Mouse (Mus musculus) myocyte (in vitro differentiated cells): ENCODE measurements around the gene Plekho1. TPM values are rescaled to one million over a fixed set of nuclear protein-coding genes. Genes with fewer than 3 reads are reported as not detected.

Source experiments
- H3K27me3 ChIP-seq: one replicate; pipeline ENCODE4 v1.6.1; 2011; ENCODE audit not compliant: control insufficient read depth, insufficient read depth, insufficient read length
- H3K36me3 ChIP-seq: one replicate; pipeline ENCODE4 v1.6.1; 2011; ENCODE audit not compliant: control insufficient read depth, insufficient read depth
- H3K4me2 ChIP-seq: one replicate; pipeline ENCODE4 v1.6.1; 2011; ENCODE audit warnings: low read depth, control low read depth
- H3K4me3 ChIP-seq: one replicate; pipeline ENCODE4 v1.5.1; 2011; ENCODE audit warnings: mild to moderate bottlenecking, control low read depth, moderate library complexity
- H3K79me2 ChIP-seq: one replicate; pipeline ENCODE4 v1.6.1; 2011; ENCODE audit not compliant: control insufficient read depth, insufficient read depth
- H3ac ChIP-seq: one replicate; pipeline ENCODE4 v1.6.1; 2011; ENCODE audit not compliant: control insufficient read depth, insufficient read length
- CEBPB ChIP-seq: IDR thresholded peaks from 2 replicates; pipeline ENCODE4 v1.6.1; 2011; ENCODE audit warnings: mild to moderate bottlenecking, moderate library complexity; ENCODE audit not compliant: poor library complexity, insufficient read depth, severe bottlenecking
- E2F4 ChIP-seq: IDR thresholded peaks from one replicate; pipeline ENCODE4 v1.6.1; 2011; ENCODE audit warnings: mild to moderate bottlenecking, control low read depth, moderate library complexity; ENCODE audit not compliant: insufficient read depth
- MAX ChIP-seq: IDR thresholded peaks from one replicate; pipeline ENCODE4 v1.6.1; 2011; ENCODE audit warnings: low read depth, mild to moderate bottlenecking, control low read depth
- MYOD1 ChIP-seq, 3 experiments: IDR thresholded peaks; one replicate each; pipeline ENCODE4 v1.6.1; 2011; ENCODE audit warnings: control low read depth in 2 of 3, low read depth in 2 of 3, mild to moderate bottlenecking in 2 of 3, moderate library complexity in 1 of 3; ENCODE audit not compliant: insufficient read length in 2 of 3, control insufficient read depth in 1 of 3
- MYOG ChIP-seq, 3 experiments: IDR thresholded peaks; one replicate each; pipeline ENCODE4 v1.6.1; 2011; ENCODE audit warnings: control low read depth in 2 of 3, low read depth in 2 of 3, mild to moderate bottlenecking in 2 of 3; ENCODE audit not compliant: insufficient read length in 2 of 3, control insufficient read depth in 1 of 3, insufficient read depth in 1 of 3
- POLR2A ChIP-seq: IDR thresholded peaks from one replicate; pipeline ENCODE4 v1.6.1; 2011; ENCODE audit warnings: low read depth, mild to moderate bottlenecking, control low read depth, moderate library complexity; ENCODE audit not compliant: insufficient read length
- POLR2AphosphoS2 ChIP-seq: IDR thresholded peaks from one replicate; pipeline ENCODE4 v1.6.1; 2011; ENCODE audit warnings: low read depth, control low read depth; ENCODE audit not compliant: insufficient read length
- REST ChIP-seq: IDR thresholded peaks from one replicate; pipeline ENCODE4 v1.6.1; 2011; ENCODE audit warnings: mild to moderate bottlenecking, control low read depth, moderate library complexity; ENCODE audit not compliant: insufficient read depth, insufficient read length
- SRF ChIP-seq: IDR thresholded peaks from one replicate; pipeline ENCODE4 v1.6.1; 2011; ENCODE audit warnings: low read depth; ENCODE audit not compliant: control insufficient read depth, insufficient read length
- TCF12 ChIP-seq: IDR thresholded peaks from one replicate; pipeline ENCODE4 v1.6.1; 2011; ENCODE audit warnings: mild to moderate bottlenecking, control low read depth; ENCODE audit not compliant: poor library complexity, insufficient read depth, severe bottlenecking
- TCF3 ChIP-seq: IDR thresholded peaks from one replicate; pipeline ENCODE4 v1.6.1; 2011; ENCODE audit warnings: low read depth, control low read depth; ENCODE audit not compliant: insufficient read length
- USF1 ChIP-seq: IDR thresholded peaks from one replicate; pipeline ENCODE4 v1.6.1; 2011; ENCODE audit warnings: low read depth, mild to moderate bottlenecking, control low read depth, moderate library complexity
- polyA plus RNA-seq: library from polyadenylated mRNA; unstranded; fragments of >200 nt; fragmentation: generic; extraction: Trizol; gene quantifications from one replicate; pipeline ENCODE4 v1.2.1, GENCODE M21; 2012; ENCODE audit warnings: missing spikeins

Plekho1 gene
- polyA plus RNA-seq, 1 experiment, result 107 TPM

- Histone ChIP-seq H3K4me2 (no peak overlapping the region), H3K4me3 (no peak overlapping the region), H3K79me2 (peaks cover 25% of the 10 kb centered on the region), H3K27me3 (no peaks in the 10 kb centered on the region), H3ac (no peak overlapping the region), H3K36me3 (peaks cover 35% of the 10 kb centered on the region)
- no peak for TF ChIP-seq E2F4
- no peak for TF ChIP-seq MYOG (IDR thresholded peaks at IDR 0.05; ENCODE audit: control insufficient read depth in 1 of 3, insufficient read depth in 1 of 3, insufficient read length in 2 of 3, low read depth in 2 of 3)
- TF ChIP-seq MYOD1 (IDR thresholded peaks at IDR 0.05; ENCODE audit: control insufficient read depth in 1 of 3, insufficient read length in 2 of 3, low read depth in 2 of 3), result no peak
- no peak for TF ChIP-seq POLR2AphosphoS2
- TF ChIP-seq USF1, result no peak
- TF ChIP-seq TCF12, result no peak
Observed at GRCm38 (mm10) chr3:95944742-95945141, 51.1 kb downstream of the Plekho1 start.

- Histone ChIP-seq H3K36me3 (peaks cover 49% of the 10 kb centered on the region), H3K4me2 (no peak overlapping the region), H3K27me3 (no peaks in the 10 kb centered on the region), H3K4me3 (no peak overlapping the region), H3ac (no peak overlapping the region), H3K79me2 (peaks cover 36% of the 10 kb centered on the region)
- TF ChIP-seq SRF (no peak), POLR2AphosphoS2 (no peak), MYOD1 (IDR thresholded peaks at IDR 0.05; ENCODE audit: control insufficient read depth in 1 of 3, insufficient read length in 2 of 3, low read depth in 2 of 3) (no peak), POLR2A (no peak), TCF12 (no peak), E2F4 (no peak), USF1 (no peak), MAX (no peak), REST (no peak), TCF3 (no peak), CEBPB (no peak), MYOG (IDR thresholded peaks at IDR 0.05; ENCODE audit: control insufficient read depth in 1 of 3, insufficient read depth in 1 of 3, insufficient read length in 2 of 3, low read depth in 2 of 3) (no peak)
Observed at GRCm38 (mm10) chr3:95943226-95943625, 52.6 kb downstream of the Plekho1 start.

GRCm38 (mm10) chr3:95942749-95943148, 53.1 kb downstream of the Plekho1 start:
- Histone ChIP-seq H3K27me3 (no peaks in the 10 kb centered on the region), H3K36me3 (peaks cover 54% of the 10 kb centered on the region), H3K79me2 (peaks cover 36% of the 10 kb centered on the region), H3ac (no peak overlapping the region), H3K4me3 (no peak overlapping the region), H3K4me2 (no peak overlapping the region)
- TF ChIP-seq CEBPB, result no peak
- TF ChIP-seq POLR2AphosphoS2, result no peak
- no peak for TF ChIP-seq MAX
- no peak for TF ChIP-seq E2F4
- TF ChIP-seq MYOG (IDR thresholded peaks at IDR 0.05; ENCODE audit: control insufficient read depth in 1 of 3, insufficient read depth in 1 of 3, insufficient read length in 2 of 3, low read depth in 2 of 3), result no peak
- no peak for TF ChIP-seq TCF3
- TF ChIP-seq USF1, result no peak
- no peak for TF ChIP-seq POLR2A
- no peak for TF ChIP-seq SRF
- no peak for TF ChIP-seq TCF12
- TF ChIP-seq MYOD1 (IDR thresholded peaks at IDR 0.05; ENCODE audit: control insufficient read depth in 1 of 3, insufficient read length in 2 of 3, low read depth in 2 of 3), result no peak
- TF ChIP-seq REST, result no peak

- H3K36me3 ChIP-seq, result peaks cover 49% of the 10 kb centered on the region
- no peaks in the 10 kb centered on the region for H3K27me3 ChIP-seq
- no peak overlapping the region for H3K4me2 ChIP-seq
- H3K79me2 ChIP-seq, result peaks cover 39% of the 10 kb centered on the region
- no peak overlapping the region for H3K4me3 ChIP-seq
- TF ChIP-seq REST, result no peak
- TF ChIP-seq MYOD1 (IDR thresholded peaks at IDR 0.05; ENCODE audit: control insufficient read depth in 1 of 3, insufficient read length in 2 of 3, low read depth in 2 of 3), result no peak
- TF ChIP-seq CEBPB, result no peak
- no peak overlapping the region for H3ac ChIP-seq
Observed at GRCm38 (mm10) chr3:95938835-95939234, 57.0 kb downstream of the Plekho1 start.

Other genes with a start within 250 kb of the Plekho1 start
- 34.3 TPM for gene Tars2, start 235.8 kb downstream of the Plekho1 start, polyA plus RNA-seq
- 8.5 TPM for gene Rprd2, start 177.1 kb downstream of the Plekho1 start, polyA plus RNA-seq
- gene Prpf3, start 140.1 kb downstream of the Plekho1 start, polyA plus RNA-seq, result 17.8 TPM
- 400 TPM for gene Mrps21, start 124.5 kb downstream of the Plekho1 start, polyA plus RNA-seq
- 22.4 TPM for gene Ciart, start 113.8 kb downstream of the Plekho1 start, polyA plus RNA-seq
- 11.3 TPM for gene BC028528, start 104.0 kb downstream of the Plekho1 start, polyA plus RNA-seq
- 106 TPM for gene Aph1a, start 102.0 kb downstream of the Plekho1 start, polyA plus RNA-seq
- 0.11 TPM for gene Car14, start 91.3 kb downstream of the Plekho1 start, polyA plus RNA-seq
- gene Anp32e, start 66.8 kb downstream of the Plekho1 start, polyA plus RNA-seq, result 48.5 TPM
- gene Vps45, start 62.5 kb upstream of the Plekho1 start, polyA plus RNA-seq, result 22.0 TPM
- 16.4 TPM for gene Otud7b, start 108.5 kb upstream of the Plekho1 start, polyA plus RNA-seq
- gene Mtmr11, start 166.0 kb upstream of the Plekho1 start, polyA plus RNA-seq, result 4.6 TPM
- gene Sf3b4, start 176.3 kb upstream of the Plekho1 start, polyA plus RNA-seq, result 77.5 TPM
- gene Sv2a, start 185.2 kb upstream of the Plekho1 start, polyA plus RNA-seq, result 0.28 TPM
- 88.0 TPM for gene Bola1, start 223.7 kb upstream of the Plekho1 start, polyA plus RNA-seq
- gene Hist2h2ab, start 223.9 kb upstream of the Plekho1 start, polyA plus RNA-seq, result not detected
- gene Hist2h2ac, start 224.9 kb upstream of the Plekho1 start, polyA plus RNA-seq, result 1.3 TPM
- gene Hist2h2be, start 225.1 kb upstream of the Plekho1 start, polyA plus RNA-seq, result 2.2 TPM
- 22.7 TPM for gene Hist2h3c2, start 243.1 kb upstream of the Plekho1 start, polyA plus RNA-seq
- 103 TPM for gene Hist2h2aa2, start 244.3 kb upstream of the Plekho1 start, polyA plus RNA-seq
- not detected for gene Hist2h2aa1, start 249.5 kb upstream of the Plekho1 start, polyA plus RNA-seq